Mouse (Mus musculus) induced T-regulatory cell, adult 2 months (primary cell): ENCODE measurements at regions not wholly inside any gene's neighbourhood (a gene's known extent, or its start where the extent isn't known, plus 50 kb on each side); places are given as distances from the start of the nearest gene placed in this dataset.

Experiments used
- DNase-seq: peaks from one replicate; pipeline ENCODE4 v3.0.0-alpha.2; 2012; ENCODE audit warnings: low read depth

DNA sequence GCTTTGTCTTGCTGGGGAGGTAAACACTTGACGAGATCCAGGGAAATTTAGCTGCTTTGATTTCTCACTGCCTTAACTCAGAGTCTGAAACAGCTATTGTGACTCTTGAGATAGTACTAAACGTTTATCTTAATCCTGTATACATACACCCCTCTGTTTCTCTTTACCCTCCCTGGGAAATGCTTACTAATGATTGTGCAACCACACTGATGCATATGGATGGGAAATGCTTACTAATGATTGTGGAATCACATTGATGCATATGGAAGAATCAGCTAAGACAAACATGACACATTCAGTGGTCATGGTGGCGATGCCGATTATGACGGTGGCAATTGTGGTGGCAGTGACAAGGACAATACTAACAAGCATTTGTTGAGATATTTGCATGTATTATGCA lies 58.9 kb upstream of the Sesn3 start:
- no peak for DNase-seq

DNA sequence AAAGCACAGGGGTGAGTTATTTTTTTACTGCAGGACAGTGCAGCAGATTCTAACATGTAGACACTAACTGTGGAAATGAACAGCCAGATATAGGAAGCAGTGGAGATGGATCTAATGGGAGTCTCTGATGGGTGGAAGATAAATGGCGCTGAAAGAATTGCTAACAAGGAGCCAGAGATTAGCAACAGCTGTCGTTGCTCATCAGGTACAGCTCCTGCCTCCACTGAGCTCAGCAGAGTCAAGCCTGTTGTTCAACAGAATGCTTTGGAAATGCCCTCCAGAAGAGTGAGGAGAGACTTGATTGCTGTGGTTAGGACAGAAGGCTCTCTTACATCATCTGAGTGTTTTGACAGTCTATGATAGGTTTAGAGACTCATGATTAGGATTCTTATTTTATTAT lies 51.9 kb upstream of the Sesn3 start:
- DNase-seq, result no peak
